Mouse (Mus musculus) kidney, embryonic 16.5 days (tissue): ENCODE measurements around the gene 6430550D23Rik. TPM values are rescaled to one million over a fixed set of nuclear protein-coding genes. Genes with fewer than 3 reads are reported as not detected.

Source experiments
- ATAC-seq: fragments of 200-750 bp; cut with Nextera tagmentation; 2 replicates; pipeline ENCODE4 v1.8.0; 2017; ENCODE audit warnings: moderate TSS enrichment; ENCODE audit not compliant: low FRiP score, low TSS enrichment
- H3K27ac ChIP-seq: fragments of 300-500 bp; sonication (generic); 2 replicates; pipeline ENCODE4 v1.5.1; 2014; ENCODE audit warnings: low read length
- H3K27me3 ChIP-seq: fragments of 300-500 bp; sonication (generic); 2 replicates; pipeline ENCODE4 v1.6.1; 2014; ENCODE audit warnings: low read length, control low read depth, mixed read lengths; ENCODE audit not compliant: insufficient read depth
- H3K36me3 ChIP-seq: fragments of 300-500 bp; sonication (generic); 2 replicates; pipeline ENCODE4 v1.6.1; 2014; ENCODE audit warnings: low read length, control low read depth, mixed read lengths; ENCODE audit not compliant: insufficient read depth
- H3K4me1 ChIP-seq: fragments of 300-500 bp; sonication (generic); 2 replicates; pipeline ENCODE4 v1.6.1; 2014; ENCODE audit warnings: low read length, control low read depth, mixed read lengths; ENCODE audit not compliant: insufficient read depth
- H3K4me2 ChIP-seq: fragments of 300-500 bp; sonication (generic); replicated peaks from 2 replicates; pipeline ENCODE4 v1.6.1; 2014; ENCODE audit warnings: low read depth, low read length
- H3K4me3 ChIP-seq: fragments of 300-500 bp; sonication (generic); 2 replicates; pipeline ENCODE4 v1.5.1; 2014; ENCODE audit warnings: mild to moderate bottlenecking, low read length
- H3K9ac ChIP-seq: fragments of 300-500 bp; sonication (generic); replicated peaks from 2 replicates; pipeline ENCODE4 v1.6.1; 2014; ENCODE audit warnings: low read length
- H3K9me3 ChIP-seq: fragments of 300-500 bp; sonication (generic); 2 replicates; pipeline ENCODE4 v1.6.1; 2016; ENCODE audit warnings: low read length, control low read depth
- WGBS: fragments of 180-500 bp; shearing (Covaris S2); extraction: QIAGEN DNeasy Blood & Tissue Kit; methylation state at CpG from one replicate; pipeline ENCODE4 v1.1.7; 2014; 5-methylcytosine and 5-hydroxymethylcytosine counted together
- polyA plus RNA-seq: library from polyadenylated mRNA; unstranded; fragments of >200 nt; fragmentation: Nextera tagmentation; extraction: Ambion mirVana; gene quantifications from 2 replicates; pipeline ENCODE4 v1.2.1, GENCODE M21; 2015

Gene 6430550D23Rik
- 1.4 and 2.2 TPM in 2 replicates for polyA plus RNA-seq

- under 1% methylated on average over 44 of the region's 45 CpGs for WGBS
- Histone ChIP-seq H3K4me3 (peak within 1 kb of the TSS; percentile 89), H3K9ac (peak within 1 kb of the TSS; percentile 85), H3K36me3 (peaks cover 25% of the 10 kb centered on the region), H3K4me1 (peaks cover 7% of the 10 kb centered on the region), H3K27me3 (no peaks in the 10 kb centered on the region), H3K9me3 (peaks cover 4% of the 10 kb centered on the region; the same call in 1 of the 2 replicates), H3K4me2 (peak within 1 kb of the TSS; percentile 63), H3K27ac (peak within 1 kb of the TSS; percentile 87)
- ATAC-seq = peak; percentile 100
Measured at GRCm38 (mm10) chr2:156007888-156008532, at the start of gene 6430550D23Rik, which contains the start of gene Ergic3. Gene 6430550D23Rik, minus strand, starts transcription at chr2:156007977. Gene Ergic3, plus strand, starts transcription at chr2:156008045.

GRCm38 (mm10) chr2:156052816-156053215, 45.0 kb upstream of the 6430550D23Rik start, which contains the start of gene Fer1l4:
Gene Fer1l4, minus strand, starts transcription at chr2:156052947.
- ATAC-seq = no peak
- Histone ChIP-seq H3K9me3 (no peaks in the 10 kb centered on the region), H3K4me3 (no peak within 1 kb of the TSS), H3K4me2 (no peak within 1 kb of the TSS), H3K27ac (no peak within 1 kb of the TSS), H3K36me3 (no peaks in the 10 kb centered on the region), H3K4me1 (no peaks in the 10 kb centered on the region), H3K27me3 (no peaks in the 10 kb centered on the region), H3K9ac (no peak within 1 kb of the TSS)
- WGBS = 79% methylated on average over 9 of the region's 9 CpGs

- H3K4me1 ChIP-seq = no peaks in the 10 kb centered on the region
- peak; percentile 54; the same call in 1 of the 2 replicates for ATAC-seq
- H3K9me3 ChIP-seq = no peaks in the 10 kb centered on the region
- peak overlapping the region; percentile 50 for H3K4me2 ChIP-seq
- no peaks in the 10 kb centered on the region for H3K36me3 ChIP-seq
- H3K27ac ChIP-seq = no peak overlapping the region
- WGBS = 4% methylated on average over 19 of the region's 19 CpGs
- H3K9ac ChIP-seq = no peak overlapping the region
- H3K4me3 ChIP-seq = peak overlapping the region; percentile 23
- no peaks in the 10 kb centered on the region for H3K27me3 ChIP-seq
Measured at GRCm38 (mm10) chr2:156047929-156048328, 40.2 kb upstream of the 6430550D23Rik start.

DNA sequence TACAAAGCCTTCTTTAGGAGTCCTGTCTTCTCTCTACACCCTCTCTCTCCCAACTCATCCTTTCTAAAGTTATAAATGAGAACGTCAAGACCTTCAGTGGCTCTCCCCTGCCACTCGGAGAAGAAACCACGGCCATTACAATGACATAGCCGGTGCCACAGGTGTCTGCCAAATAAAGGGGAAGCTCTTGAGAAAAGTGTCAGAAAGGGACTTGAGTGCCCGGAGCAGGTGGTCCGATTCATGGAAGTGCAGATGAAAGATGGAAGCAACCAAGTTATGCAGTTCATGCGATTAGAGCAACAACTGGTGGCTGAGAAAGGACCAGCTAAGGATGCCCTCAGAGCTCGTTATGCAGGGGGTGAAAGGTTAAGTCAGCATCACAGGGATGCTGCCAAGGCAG, 35.1 kb upstream of the 6430550D23Rik start:
- 81% methylated on average over 8 of the region's 8 CpGs for WGBS
- Histone ChIP-seq H3K4me3 (no peak overlapping the region), H3K36me3 (no peaks in the 10 kb centered on the region), H3K4me2 (no peak overlapping the region), H3K27ac (no peak overlapping the region), H3K27me3 (no peaks in the 10 kb centered on the region), H3K9ac (no peak overlapping the region), H3K9me3 (no peaks in the 10 kb centered on the region), H3K4me1 (no peaks in the 10 kb centered on the region)
- no peak for ATAC-seq

DNA sequence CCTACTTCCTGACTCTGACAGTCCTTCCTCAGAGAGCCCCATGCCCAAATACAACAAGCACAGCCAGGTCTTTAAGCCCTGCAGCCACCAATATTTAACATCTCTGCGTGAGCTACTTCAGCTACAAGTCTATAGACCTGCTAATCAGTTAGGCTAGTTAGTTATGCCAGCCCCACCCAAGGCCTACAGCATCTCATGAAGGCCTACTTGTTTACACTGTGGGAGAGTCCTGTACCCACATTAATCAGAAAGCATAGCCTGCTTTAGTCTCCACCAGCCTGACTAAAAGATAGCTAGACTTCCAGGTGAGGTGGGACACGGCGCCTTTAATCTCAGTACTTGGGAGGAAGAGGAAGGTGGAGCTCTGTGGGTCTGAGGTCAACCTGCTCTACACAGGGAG, 31.6 kb upstream of the 6430550D23Rik start:
- H3K4me3 ChIP-seq = no peak overlapping the region
- no peaks in the 10 kb centered on the region for H3K36me3 ChIP-seq
- H3K4me1 ChIP-seq = no peaks in the 10 kb centered on the region
- no peaks in the 10 kb centered on the region for H3K9me3 ChIP-seq
- ATAC-seq = no peak
- H3K27ac ChIP-seq = no peak overlapping the region
- WGBS = 83% methylated on average over 3 of the region's 3 CpGs
- no peak overlapping the region for H3K4me2 ChIP-seq
- no peaks in the 10 kb centered on the region for H3K27me3 ChIP-seq
- H3K9ac ChIP-seq = no peak overlapping the region

- Histone ChIP-seq H3K9ac (no peak overlapping the region), H3K27me3 (no peaks in the 10 kb centered on the region), H3K4me2 (no peak overlapping the region), H3K4me3 (no peak overlapping the region), H3K36me3 (no peaks in the 10 kb centered on the region), H3K4me1 (no peaks in the 10 kb centered on the region), H3K9me3 (no peaks in the 10 kb centered on the region), H3K27ac (no peak overlapping the region)
- ATAC-seq = no peak
Measured at GRCm38 (mm10) chr2:156025482-156025881, 17.7 kb upstream of the 6430550D23Rik start.

- 74% methylated on average over 2 of the region's 2 CpGs for WGBS
- Histone ChIP-seq H3K4me3 (no peak overlapping the region), H3K4me1 (no peaks in the 10 kb centered on the region), H3K27me3 (no peaks in the 10 kb centered on the region), H3K4me2 (no peak overlapping the region), H3K9ac (no peak overlapping the region), H3K27ac (no peak overlapping the region), H3K9me3 (no peaks in the 10 kb centered on the region), H3K36me3 (peaks cover 30% of the 10 kb centered on the region)
- ATAC-seq = no peak
Measured at GRCm38 (mm10) chr2:156021765-156022164, 14.0 kb upstream of the 6430550D23Rik start.

DNA sequence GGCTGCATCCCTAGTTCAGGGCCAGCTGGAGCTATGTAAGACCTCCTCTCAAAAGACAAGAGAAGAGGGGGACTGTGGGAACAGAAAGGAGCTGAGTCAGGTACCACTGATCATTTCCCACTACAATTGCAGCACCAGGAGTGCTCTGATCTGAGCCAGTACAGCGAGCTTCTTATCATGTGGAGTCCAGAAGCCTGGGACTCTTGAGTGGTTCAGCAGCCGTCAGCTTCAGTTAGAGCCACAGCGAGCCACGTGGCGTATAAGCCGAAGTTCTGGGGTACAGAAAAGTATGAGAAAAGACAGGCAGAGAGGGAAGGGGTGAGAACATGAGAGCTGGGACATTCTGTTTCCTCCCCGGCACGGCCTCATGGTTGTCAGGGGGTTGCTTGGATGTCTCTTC, 13.4 kb upstream of the 6430550D23Rik start:
- H3K27ac ChIP-seq = no peak overlapping the region
- H3K4me1 ChIP-seq = no peaks in the 10 kb centered on the region
- H3K27me3 ChIP-seq = no peaks in the 10 kb centered on the region
- H3K4me2 ChIP-seq = no peak overlapping the region
- peaks cover 35% of the 10 kb centered on the region for H3K36me3 ChIP-seq
- H3K9me3 ChIP-seq = no peaks in the 10 kb centered on the region
- ATAC-seq = no peak
- H3K9ac ChIP-seq = no peak overlapping the region
- WGBS = 86% methylated on average over 8 of the region's 8 CpGs
- no peak overlapping the region for H3K4me3 ChIP-seq

- H3K27me3 ChIP-seq = no peaks in the 10 kb centered on the region
- WGBS = 92% methylated on average over 3 of the region's 3 CpGs
- no peak overlapping the region for H3K27ac ChIP-seq
- H3K4me1 ChIP-seq = no peaks in the 10 kb centered on the region
- H3K4me3 ChIP-seq = no peak overlapping the region
- no peaks in the 10 kb centered on the region for H3K9me3 ChIP-seq
- H3K36me3 ChIP-seq = peaks cover 66% of the 10 kb centered on the region
- no peak overlapping the region for H3K4me2 ChIP-seq
- ATAC-seq = no peak
- H3K9ac ChIP-seq = no peak overlapping the region
Measured at GRCm38 (mm10) chr2:156018106-156018505, 10.3 kb upstream of the 6430550D23Rik start.

DNA sequence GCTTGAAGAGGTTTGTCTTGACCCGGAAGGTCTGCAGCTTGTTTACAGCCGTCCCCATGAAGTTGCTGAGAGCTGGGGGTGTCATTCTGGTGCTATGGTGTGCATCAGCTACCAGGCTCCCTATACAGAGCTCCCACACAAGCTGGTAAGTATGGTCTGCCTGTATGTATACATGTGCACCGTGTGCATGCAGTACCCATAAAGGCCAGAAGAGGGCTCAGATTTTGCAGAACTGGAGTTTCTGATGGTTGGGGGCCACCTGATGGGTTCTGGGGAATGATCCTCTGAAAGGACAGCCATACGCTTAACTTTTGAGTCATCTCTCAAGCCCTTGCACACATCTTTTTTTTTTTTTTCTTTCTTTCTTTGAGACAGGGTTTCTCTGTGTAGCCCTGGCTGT, 2.4 kb downstream of the 6430550D23Rik start:
- 92% methylated on average over 4 of the region's 4 CpGs for WGBS
- no peak for ATAC-seq
- H3K36me3 ChIP-seq = peaks cover 5% of the 10 kb centered on the region; the same call in 1 of the 2 replicates
- no peak overlapping the region for H3K9ac ChIP-seq
- H3K27me3 ChIP-seq = no peaks in the 10 kb centered on the region
- H3K4me1 ChIP-seq = peaks cover 7% of the 10 kb centered on the region
- no peak overlapping the region for H3K27ac ChIP-seq
- no peak overlapping the region for H3K4me3 ChIP-seq
- peaks cover 4% of the 10 kb centered on the region; the same call in 1 of the 2 replicates for H3K9me3 ChIP-seq
- H3K4me2 ChIP-seq = no peak overlapping the region
